Mouse (Mus musculus) gastrocnemius, adult 2 months (tissue): ENCODE measurements at regions not wholly inside any gene's neighbourhood (a gene's known extent, or its start where the extent isn't known, plus 50 kb on each side); places are given as distances from the start of the nearest gene placed in this dataset.

Experiments
- DNase-seq: peaks from one replicate; pipeline ENCODE4 v3.0.0; 2022
- H3K27ac ChIP-seq: fragments of 200-600 bp; 2 replicates; pipeline ENCODE4 v1.8.1; 2022; ENCODE audit warnings: mild to moderate bottlenecking
- H3K4me3 ChIP-seq: fragments of 200-600 bp; 2 replicates; pipeline ENCODE4 v1.8.1; 2022; ENCODE audit warnings: mild to moderate bottlenecking, moderate library complexity
- CTCF ChIP-seq: fragments of 200-600 bp; IDR thresholded peaks from 2 replicates; pipeline ENCODE4 v1.8.1; 2022; ENCODE audit warnings: antibody characterized with exemption, mild to moderate bottlenecking, moderate library complexity
- intact Hi-C: fragments of 180-260 bp; cut with DNase I; formaldehyde crosslinking; loops from one replicate; pipeline ENCODE4 v1.15.1; 2025

DNA sequence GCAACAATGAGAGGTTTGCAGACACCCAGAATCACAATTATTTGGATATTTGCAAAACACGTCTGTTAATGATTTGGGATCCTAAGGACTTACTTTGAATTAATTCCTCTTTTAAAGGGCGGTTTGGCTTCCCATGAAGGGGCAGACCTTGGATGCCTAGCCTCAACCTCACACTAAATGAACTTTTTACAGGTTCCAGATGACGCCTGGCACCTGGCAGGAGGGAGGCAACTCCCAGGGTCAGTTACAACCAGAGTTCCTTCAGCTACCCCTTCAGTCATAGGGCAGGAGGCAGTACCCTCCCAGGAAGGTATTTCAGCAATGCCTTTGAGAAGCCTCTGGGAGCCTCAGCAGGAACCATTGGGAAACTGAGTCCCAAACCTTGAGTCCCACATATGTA lies 57.9 kb upstream of the Stx18 start:
- Histone ChIP-seq H3K4me3 (no peak overlapping the region), H3K27ac (no peak overlapping the region)
- intact Hi-C loops: no loop called here
- DNase-seq: no peak
- no peak for TF ChIP-seq CTCF

DNA sequence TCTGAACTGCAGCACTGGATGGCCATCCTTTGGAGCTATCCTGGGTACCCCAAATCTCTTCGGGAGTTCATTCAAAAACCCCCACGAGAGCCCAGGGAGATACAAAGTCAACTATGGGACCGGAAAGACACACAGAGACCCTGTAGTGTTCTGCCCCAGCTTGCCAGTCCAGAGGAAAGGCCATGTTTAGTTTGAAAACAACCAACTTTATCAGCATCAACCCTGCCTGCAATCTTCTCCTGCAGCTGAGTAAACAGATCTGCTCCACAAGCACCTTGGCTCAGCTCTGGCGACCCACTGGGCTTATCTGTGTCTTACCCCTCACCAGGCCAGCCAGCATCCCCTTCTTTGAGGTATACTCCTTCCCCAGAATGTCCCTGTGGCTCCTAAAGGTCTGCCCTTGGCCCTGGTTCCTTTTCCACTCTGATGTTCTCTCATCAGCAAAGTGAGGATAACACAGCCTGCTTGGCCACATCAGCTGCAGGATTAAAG lies 61.6 kb upstream of the Stx18 start:
- H3K27ac ChIP-seq: no peak overlapping the region
- intact Hi-C loops: no loop called here
- DNase-seq: no peak
- TF ChIP-seq CTCF: no peak
- H3K4me3 ChIP-seq: no peak overlapping the region

DNA sequence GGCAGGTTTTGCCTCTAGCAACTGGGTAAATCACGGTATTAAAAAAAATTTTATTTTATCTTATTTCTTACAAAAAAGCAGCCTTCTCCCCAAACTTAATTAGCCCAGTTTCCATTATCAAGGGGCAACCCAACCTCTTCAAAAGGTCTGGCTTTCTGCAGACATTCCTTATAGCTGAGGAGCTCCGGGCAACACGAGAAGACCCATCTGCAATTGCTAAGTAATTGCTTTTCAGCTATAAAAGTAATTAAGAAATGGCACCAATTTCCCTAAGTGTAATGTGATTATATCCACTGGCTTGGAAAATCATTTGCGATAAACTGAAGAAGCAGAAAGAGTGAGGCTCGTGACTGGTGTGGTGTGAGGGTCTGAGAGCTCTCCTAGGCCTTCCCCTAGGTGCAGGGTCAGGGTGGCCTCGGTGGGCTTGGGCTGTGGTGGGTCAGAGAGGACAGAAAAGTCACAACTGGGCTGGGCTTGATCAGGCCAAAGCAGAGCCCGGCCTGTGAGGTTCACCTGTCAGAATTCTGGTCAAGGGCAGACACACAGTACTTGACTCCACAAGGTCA lies 65.5 kb upstream of the Stx18 start:
- Histone ChIP-seq H3K27ac (no peak overlapping the region), H3K4me3 (no peak overlapping the region)
- TF ChIP-seq CTCF: no peak
- intact Hi-C loops: no loop called here
- no peak for DNase-seq

DNA sequence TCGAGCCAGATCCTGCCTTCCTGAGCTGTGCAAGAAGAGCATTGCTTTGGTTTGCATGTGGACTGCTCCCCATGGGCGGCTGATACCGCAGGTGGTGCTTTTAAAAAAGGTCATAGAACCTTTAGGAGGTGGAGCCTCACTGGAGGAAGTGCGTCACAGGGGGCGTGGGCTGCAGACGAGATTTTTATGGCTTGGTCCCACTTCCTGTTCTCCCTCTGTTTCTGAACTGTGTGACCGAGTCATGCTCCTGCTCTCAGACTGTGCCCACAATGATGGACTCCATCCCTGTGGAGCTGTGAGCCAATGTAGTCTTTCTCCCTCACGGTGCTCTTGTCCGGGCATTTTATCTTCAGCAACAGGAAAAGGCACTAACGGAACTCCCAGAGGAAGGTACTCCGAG lies 66.8 kb upstream of the Stx18 start:
- DNase-seq: no peak
- H3K4me3 ChIP-seq: peak overlapping the region; percentile 26; the same call in 1 of the 2 replicates
- no peak overlapping the region for H3K27ac ChIP-seq
- intact Hi-C loops: no loop called here
- no peak for TF ChIP-seq CTCF

DNA sequence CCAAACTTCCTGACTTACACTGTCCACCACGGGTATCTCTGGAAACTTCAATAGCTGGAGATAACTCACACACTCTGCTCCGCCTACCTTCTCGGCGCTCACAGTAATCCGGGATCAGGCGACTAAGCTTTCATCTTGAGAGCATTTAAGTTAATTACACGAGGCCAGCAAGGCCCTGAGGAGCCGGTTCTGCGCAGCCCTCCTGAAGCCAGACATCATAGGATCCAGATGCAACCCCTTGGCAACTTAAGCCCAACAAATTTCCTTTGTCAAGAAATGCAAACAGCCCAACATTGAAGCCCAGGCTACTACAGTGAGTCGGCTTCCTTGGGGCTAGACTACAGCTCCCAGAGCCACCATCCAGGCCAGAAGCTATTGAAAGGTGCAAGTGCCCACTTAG lies 69.9 kb upstream of the Stx18 start:
- no peak for TF ChIP-seq CTCF
- no peak for DNase-seq
- intact Hi-C loops: no loop called here
- no peak overlapping the region for H3K4me3 ChIP-seq
- H3K27ac ChIP-seq: no peak overlapping the region

DNA sequence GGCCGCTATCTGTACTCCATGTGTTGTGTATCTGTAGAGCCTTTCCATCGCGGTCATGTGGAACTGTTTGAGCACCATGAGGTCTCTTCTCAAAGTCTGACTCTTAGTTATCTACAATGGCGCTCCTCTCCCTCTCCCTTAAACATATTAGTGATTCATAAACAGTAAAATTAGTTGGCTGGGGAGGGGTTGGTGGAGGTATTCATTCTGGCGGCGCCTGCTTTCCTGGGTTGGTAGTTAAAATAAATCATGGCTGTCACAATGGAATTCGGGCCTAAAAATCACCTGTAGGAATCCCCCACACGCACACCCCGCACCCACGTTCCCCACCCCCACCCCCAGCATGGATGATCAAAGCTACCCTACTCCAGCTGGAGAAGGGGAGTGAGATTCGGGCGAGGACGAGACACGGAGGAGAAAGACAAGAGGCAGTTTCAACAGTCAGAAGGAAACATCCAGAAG lies 70.6 kb upstream of the Stx18 start:
- DNase-seq: no peak
- no peak overlapping the region for H3K4me3 ChIP-seq
- TF ChIP-seq CTCF: no peak
- intact Hi-C loops: no loop called here
- no peak overlapping the region for H3K27ac ChIP-seq

DNA sequence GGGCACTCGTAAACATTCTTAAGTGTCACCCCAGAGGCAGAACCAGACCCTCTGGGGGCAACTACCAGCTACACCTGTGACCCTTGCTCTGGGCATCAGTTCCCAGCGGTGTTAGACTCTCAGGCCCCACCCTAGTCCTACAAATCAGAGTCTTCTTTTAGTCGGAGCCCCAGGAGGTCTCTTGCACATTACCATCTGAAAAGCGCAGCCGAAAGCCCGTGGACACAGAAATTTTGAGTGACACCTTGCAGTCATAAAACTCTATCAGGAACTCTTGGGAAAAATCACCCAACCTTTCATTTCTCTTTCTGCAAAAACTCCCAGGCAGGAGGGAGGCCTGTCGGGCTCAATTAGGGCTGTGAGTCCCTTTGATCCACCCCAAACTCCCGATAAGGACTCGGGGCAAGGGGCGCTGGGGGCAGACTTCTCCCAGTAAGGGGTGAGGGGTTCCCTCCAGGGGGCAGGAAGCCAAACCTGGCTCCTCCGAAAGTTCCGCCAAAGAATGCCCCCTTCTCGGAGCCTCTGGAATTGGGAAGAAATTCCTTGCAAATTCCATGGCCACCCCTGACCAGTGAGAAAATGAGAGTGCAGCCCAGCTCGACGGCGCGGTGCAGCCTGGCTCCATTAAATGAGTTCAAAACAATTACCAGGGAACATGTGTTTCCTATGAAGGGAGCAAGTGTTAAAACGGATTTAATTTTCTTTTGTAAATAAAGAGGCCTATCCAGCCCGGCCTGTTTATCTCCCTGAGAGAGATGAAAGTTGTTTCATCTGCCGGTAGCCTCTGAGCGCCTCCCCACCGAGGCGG lies 71.2 kb upstream of the Stx18 start:
- intact Hi-C loops: no loop called here
- no peak for TF ChIP-seq CTCF
- no peak overlapping the region for H3K4me3 ChIP-seq

DNA sequence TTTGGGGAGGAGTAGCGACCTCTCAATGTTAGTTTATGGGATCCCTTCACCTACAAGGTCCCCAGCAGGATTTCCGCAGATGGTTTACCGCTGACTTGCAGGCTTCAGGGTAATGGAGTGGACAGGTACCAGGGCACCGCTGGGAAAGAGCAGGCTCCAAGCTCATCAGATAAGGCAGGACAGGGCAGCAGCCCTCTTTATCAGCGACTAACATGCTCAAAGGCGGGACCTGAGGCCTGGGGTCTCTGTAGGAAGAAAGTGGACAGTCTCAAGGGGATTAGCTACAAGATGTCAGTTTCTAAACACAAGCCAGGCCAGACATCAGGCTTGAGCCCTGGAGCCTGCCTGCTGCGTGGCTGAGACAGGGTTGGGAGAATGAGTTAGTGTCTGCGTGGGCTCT lies 74.9 kb upstream of the Stx18 start:
- no peak for TF ChIP-seq CTCF
- H3K4me3 ChIP-seq: no peak overlapping the region
- DNase-seq: no peak
- H3K27ac ChIP-seq: no peak overlapping the region
- intact Hi-C loops: no loop called here

More for the DNA sequence above, 71.2 kb upstream of the Stx18 start:
- DNase-seq: no peak
- H3K27ac ChIP-seq: no peak overlapping the region

DNA sequence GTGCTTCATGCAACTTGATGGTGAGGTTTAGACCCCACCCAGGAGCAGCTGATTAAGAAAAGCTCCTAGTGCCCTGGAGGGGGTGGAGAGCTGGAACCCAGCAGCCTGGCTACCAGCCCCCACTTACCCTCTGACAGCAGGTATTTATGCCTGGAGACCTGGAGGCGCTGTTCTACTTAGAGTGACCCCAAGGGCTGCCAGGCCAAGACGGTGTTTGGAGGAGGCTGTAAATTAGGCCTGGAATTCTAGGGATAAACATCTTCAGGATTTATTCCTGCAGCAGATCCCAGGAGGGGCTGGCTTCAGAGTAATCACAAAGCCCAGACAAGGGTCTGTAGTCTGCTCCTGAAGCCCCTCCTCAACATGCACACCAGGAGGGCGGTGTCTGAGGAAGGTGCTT lies 76.0 kb upstream of the Stx18 start:
- intact Hi-C loops: no loop called here
- no peak for DNase-seq
- Histone ChIP-seq H3K27ac (no peak overlapping the region), H3K4me3 (no peak overlapping the region)
- no peak for TF ChIP-seq CTCF

DNA sequence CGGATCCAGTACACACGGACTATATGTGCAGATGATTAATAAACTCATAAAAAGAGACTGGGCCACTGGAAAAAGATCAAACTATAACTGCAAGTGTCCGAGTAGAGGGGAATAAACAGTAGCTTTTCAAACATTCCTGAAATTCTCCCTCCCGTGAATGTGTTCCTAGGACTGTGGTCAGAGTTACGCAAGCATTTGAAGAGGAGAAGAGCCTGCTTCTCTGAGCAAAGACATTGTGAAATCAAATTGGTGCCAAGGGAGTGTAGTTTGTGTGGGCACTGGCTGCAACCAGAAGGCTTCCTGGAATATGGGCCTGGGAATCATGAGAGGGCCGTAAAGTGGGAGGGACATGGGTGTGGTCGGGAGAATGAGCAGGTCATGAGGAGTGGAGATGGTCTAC lies 78.3 kb upstream of the Stx18 start:
- intact Hi-C loops: no loop called here
- Histone ChIP-seq H3K27ac (no peak overlapping the region), H3K4me3 (no peak overlapping the region)
- DNase-seq: no peak
- TF ChIP-seq CTCF: no peak

DNA sequence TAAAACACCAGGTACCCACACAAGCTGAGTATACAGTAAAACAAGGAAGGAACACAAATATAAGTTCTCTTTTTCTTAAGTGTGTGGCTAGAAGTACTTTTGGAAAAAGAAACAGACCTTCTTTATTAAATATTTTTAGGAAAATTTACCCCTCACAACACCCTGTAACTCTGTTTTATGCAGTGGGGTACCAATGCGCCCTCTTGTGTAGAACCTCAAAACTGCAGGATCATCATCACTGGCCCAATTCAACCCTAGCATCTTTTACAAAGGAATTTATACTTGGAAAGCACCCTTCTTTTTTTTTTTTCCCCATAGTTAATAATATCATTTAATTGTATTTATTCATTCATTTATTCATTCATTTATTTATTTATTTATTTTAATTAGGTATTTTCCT lies 86.4 kb upstream of the Stx18 start:
- TF ChIP-seq CTCF: peak; percentile 62
- intact Hi-C loops: no loop called here
- DNase-seq: no peak
- no peak overlapping the region for H3K27ac ChIP-seq
- no peak overlapping the region for H3K4me3 ChIP-seq

DNA sequence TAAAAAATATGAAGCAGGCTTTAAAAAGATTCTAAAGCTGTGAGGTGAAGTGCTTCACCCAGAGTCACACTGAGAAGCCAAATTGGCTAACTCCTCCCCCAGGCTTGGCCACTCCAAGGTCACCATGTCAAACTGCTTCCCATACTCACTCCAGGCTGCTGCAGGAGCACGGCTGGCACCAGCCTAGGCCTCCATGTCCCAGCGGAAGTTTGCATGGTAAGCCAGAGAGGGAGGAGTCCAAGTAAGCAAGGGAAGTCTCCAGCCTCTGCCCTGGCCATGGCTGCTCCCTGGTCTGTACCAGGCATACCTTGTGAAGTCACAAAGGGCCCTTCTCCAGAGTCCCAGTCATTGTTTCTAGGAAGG lies 105.8 kb upstream of the Stx18 start:
- intact Hi-C loops: no loop called here
- no peak for DNase-seq
- H3K27ac ChIP-seq: peak overlapping the region; percentile 31; the same call in 1 of the 2 replicates
- H3K4me3 ChIP-seq: no peak overlapping the region
- TF ChIP-seq CTCF: no peak

DNA sequence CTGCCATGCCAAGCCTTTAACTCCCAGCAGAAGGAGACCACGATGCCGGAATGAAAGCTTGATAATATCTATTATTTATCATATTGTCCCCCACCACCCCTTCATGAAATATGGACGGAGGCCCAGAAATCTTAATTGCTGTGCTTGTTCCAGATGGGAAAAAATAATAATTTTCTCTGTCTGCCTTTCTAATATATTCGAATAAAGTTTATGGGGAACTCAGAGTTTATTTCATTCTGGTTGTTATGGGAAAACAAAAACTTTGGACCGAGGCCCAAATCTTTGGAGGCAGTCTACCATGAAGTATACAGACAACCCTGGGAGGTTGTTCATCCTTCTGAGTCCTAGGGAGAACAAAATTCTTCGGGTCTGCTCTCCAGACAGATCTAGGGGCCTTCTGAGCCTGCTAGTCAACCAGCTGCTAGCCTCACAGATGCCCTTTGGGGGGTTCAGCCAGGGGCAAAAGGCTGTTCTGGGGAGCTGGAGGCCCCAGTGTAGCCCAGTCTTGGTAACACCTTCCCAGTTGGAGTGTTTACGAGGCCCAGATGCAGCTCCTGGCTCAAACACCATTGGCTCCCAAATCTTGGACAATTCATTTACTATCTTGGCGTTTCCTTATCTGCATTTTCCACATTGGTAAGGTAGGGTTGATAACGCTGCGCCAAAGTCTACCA lies 106.3 kb upstream of the Stx18 start:
- Histone ChIP-seq H3K27ac (peak overlapping the region; percentile 50; the same call in 1 of the 2 replicates), H3K4me3 (no peak overlapping the region)
- intact Hi-C loops: no loop called here
- TF ChIP-seq CTCF: no peak
- no peak for DNase-seq

DNA sequence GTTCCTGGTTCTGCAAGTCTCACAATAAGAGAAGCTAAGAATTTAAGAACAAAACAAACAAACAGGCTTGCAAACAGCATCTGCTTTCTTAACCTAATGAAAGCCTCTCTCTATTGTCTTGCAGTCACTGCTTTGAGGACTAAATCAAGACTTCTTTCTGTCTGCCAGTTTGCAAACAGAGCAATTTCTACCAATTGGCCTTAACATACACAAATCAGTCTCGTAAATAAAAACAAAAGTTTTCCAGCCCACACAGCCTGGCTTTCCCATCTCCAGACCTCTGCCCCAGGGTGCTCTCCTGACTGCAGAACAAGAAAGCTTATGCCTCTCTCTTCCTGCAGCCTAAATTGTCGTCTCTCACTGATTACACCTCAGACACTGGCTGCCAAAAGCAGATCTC lies 96.1 kb upstream of the Msx1 start:
- H3K27ac ChIP-seq: no peak overlapping the region
- intact Hi-C loops: no loop called here
- TF ChIP-seq CTCF: no peak
- DNase-seq: no peak
- no peak overlapping the region for H3K4me3 ChIP-seq
